Mouse (Mus musculus) ovary, adult 18-20 months (tissue): ENCODE data around the gene Mettl27.
"Not testable (repeated sequence)": the region's sequence is repeated elsewhere in the genome, so short reads cannot be mapped to it uniquely, and the experiment has no call there.

ENCODE experiments used
- DNase-seq: peaks from one replicate; pipeline ENCODE4 v3.0.0; 2022; ENCODE audit warnings: low spot score, mixed read lengths

Mettl27 gene

GRCm38 (mm10) chr5:134920106-134920687, 12.0 kb upstream of the Mettl27 start:
- no peak for DNase-seq

DNA sequence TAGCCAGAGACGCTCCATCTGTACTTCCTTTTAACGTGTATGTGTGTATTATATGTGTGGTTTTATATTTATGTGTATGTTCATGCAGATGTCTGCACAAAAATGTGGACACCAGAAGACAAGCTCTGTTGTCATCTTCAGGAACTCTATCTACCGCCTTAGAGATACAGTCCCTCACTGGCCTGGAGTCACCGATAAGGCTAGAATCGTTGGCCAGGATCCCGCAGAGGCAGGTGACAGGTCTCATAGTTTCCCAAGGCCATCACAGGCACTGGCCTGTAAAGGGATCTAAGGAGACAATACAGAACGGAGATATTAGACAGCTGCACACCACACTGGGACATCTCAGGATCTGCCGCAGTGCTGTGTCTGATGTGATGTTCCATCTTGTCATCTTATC, 11.1 kb upstream of the Mettl27 start:
- no peak for DNase-seq

GRCm38 (mm10) chr5:134923141-134923540, 9.0 kb upstream of the Mettl27 start:
- no peak for DNase-seq

- DNase-seq, result no peak
Observed at GRCm38 (mm10) chr5:134926726-134927125, 5.4 kb upstream of the Mettl27 start.

GRCm38 (mm10) chr5:134929988-134930387, 2.2 kb upstream of the Mettl27 start:
- no peak for DNase-seq

DNA sequence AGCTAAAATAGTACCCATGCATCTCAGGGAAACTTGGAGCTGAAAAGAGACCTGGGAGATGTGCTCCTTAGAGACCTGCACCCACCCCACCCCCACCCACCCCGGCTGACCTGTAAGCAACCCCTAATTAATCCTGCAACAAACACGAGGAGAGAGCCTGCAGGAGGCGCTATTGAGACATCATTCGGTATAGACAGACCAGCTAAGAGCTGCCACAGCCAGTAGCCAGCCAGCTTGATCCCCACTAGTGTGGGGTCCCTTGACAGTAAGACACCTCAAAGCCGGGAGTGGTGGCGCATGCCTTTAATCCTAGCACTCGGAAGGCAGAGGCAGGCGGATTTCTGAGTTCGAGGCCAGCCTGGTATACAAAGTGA, 722 bp downstream of the Mettl27 start:
- no peak for DNase-seq

- DNase-seq, result no peak
Observed at GRCm38 (mm10) chr5:134933281-134933680, 1.1 kb downstream of the Mettl27 start.

GRCm38 (mm10) chr5:134933686-134934085, 1.5 kb downstream of the Mettl27 start:
- not testable (repeated sequence) for DNase-seq

DNA sequence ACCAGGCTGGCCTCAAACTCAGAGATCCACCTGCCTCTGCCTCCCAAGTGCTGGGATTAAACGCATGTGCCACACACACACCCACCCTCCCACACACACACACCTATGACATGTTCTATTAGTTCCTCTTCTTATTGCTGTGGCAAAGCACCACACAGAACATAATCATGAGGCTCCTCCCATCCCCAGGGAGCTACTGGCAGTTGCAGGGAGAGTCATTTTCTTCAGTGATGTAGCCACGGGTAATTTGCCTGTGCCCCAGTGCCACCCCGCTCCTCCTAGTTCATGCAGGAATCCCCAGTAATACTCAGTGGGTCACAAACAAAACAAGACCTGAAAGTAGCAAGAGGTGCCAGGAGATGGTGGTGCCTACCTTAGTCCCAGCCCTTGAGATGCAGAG, 2.5 kb downstream of the Mettl27 start:
- DNase-seq, result no peak

- DNase-seq, result no peak
Observed at GRCm38 (mm10) chr5:134936051-134936450, 3.9 kb downstream of the Mettl27 start.

GRCm38 (mm10) chr5:134936626-134937185, 4.5 kb downstream of the Mettl27 start:
- DNase-seq, result no peak

- DNase-seq, result no peak
Observed at GRCm38 (mm10) chr5:134939069-134939468, 6.9 kb downstream of the Mettl27 start.

GRCm38 (mm10) chr5:134939554-134939953, 7.4 kb downstream of the Mettl27 start:
- DNase-seq, result not testable (repeated sequence)

GRCm38 (mm10) chr5:134941472-134942209, 9.5 kb downstream of the Mettl27 start:
- DNase-seq, result no peak

DNA sequence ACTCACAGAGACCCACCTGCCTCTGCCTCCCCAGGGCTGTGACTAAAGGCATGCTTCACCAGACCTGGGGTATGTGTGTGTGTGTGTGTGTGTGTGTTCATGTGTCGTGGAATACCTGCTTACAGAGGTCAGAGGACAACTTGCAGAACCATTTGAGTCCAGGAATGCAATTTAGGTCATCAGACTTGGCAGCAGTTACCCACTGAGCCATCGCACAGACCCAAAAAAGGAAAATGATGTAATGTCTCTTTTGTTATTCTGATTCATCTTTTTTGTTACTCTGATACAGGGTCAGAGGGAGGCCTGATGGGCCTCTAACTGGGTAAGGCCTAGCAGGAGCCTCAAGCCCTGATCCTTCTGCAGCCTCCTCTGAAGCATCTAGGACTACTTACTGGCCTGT, 10.6 kb downstream of the Mettl27 start:
- no peak for DNase-seq

- no peak for DNase-seq
Observed at GRCm38 (mm10) chr5:134944179-134944578, 12.0 kb downstream of the Mettl27 start.

- no peak for DNase-seq
Observed at GRCm38 (mm10) chr5:134945266-134945959, 13.2 kb downstream of the Mettl27 start.

DNA sequence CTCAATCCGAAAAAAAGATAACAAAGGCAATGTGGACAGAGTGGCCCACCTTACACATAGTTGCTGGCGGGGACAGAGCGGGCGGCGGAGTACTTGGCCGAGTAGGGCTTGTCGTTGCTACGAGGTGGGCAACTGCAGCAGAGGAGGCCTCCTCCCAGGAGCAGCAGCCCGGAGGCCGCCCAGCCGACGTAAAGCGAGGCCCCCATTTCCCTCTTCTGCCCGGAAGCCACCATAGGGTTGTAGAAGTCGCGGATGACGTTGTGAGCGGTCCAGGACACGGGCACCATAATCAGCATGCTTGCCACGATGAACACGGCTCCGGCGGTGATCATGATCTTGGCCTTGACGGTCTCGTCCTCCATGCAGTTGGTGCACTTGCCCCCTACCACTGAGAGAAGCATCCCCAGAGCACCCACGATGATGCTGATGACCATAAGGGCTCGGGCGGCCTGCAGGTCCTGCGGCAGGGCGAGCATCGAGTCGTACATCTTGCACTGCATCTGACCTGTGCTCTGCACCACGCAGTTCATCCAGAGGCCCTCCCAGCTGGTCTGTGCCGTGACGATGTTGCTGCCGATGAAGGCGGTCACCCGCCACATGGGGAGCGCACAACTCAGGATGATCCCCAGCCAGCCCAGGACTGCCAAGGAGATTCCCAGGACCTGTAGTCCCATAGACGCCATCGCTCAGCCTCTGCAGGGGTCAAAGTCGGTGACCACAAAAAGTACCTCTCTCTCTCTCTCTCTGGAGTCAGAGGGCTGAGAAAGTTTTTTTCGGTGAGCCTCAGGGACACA, 14.1 kb downstream of the Mettl27 start:
- DNase-seq, result no peak

- no peak for DNase-seq
Observed at GRCm38 (mm10) chr5:134946857-134947255, 14.7 kb downstream of the Mettl27 start, which contains the start of gene Cldn4. Gene Cldn4, minus strand, starts transcription at chr5:134946934.

DNA sequence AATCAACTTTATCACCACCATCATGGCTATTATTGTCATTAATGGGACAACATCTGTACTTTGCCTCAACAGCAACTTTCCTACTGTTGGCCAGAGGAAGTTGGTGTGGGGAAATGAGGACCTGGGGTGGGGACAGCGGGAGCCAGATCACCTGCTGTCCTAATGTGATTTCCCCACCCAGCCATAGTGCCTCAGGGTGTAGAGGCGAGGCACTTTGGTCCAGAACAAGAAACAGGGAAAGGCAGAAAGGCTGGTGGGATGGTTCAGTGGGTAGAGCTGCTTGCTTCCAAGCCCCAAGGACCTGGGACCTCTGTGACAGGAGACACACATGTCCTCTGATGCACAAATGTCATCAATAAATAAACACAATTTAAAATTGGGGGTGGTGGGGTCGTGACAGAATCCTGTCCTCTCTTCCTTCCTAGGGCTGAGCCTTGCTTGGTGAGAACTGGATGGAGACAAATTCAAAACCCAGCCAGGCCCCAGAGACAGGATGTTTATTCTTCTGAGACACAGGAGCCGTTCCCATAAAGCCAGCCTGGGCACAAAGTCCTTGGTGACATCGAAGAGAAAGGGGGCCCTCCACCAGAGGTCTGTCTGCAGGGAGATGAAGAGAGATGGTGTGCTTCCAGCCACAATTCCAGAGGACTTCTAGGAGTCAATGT, 15.4 kb downstream of the Mettl27 start:
- DNase-seq, result no peak

- no peak for DNase-seq
Observed at GRCm38 (mm10) chr5:134948085-134948439, 15.9 kb downstream of the Mettl27 start.
